Mouse (Mus musculus) spleen, adult 2 months (tissue): ENCODE results near the gene Gm20388.

ENCODE experiments used
- CTCF ChIP-seq: fragments of 200-500 bp; IDR thresholded peaks from 2 replicates; pipeline ENCODE4 v1.5.1; 2011; ENCODE audit warnings: mild to moderate bottlenecking, inconsistent platforms; ENCODE audit not compliant: insufficient read depth, insufficient read length, insufficient replicate concordance; ENCODE audit errors: extremely low read depth
- POLR2A ChIP-seq: fragments of 200-500 bp; IDR thresholded peaks from 2 replicates; pipeline ENCODE4 v1.6.1; 2011; ENCODE audit warnings: low read depth, low read length, inconsistent platforms

DNA sequence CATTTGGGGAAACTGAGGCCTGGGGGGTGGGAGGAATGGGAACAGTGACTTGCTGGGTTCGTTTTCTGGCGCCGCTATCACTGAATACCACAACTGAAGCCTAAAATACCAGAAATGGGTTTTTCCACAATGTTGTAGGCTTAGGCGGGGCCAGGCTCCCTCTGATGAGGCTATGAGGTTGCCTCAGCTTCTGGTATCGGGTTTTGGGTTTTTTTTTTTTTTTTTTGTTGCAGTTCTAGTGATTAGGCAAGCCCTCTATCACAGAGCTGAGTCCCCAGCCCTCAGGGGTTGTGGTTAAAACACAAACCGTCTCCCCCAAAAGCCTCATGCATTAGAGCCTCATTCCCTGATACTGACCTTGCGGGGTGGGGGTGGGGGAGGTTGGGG lies 467.2 kb downstream of the Gm20388 start:
- no peak for TF ChIP-seq POLR2A
- no peak for TF ChIP-seq CTCF
